Mouse (Mus musculus): ENCODE data around the gene Cdh4.

- TF ChIP-seq GATA1 (IDR thresholded peaks at IDR 0.05; ENCODE audit: low read length) (no peak), TAL1 (IDR thresholded peaks at IDR 0.05; ENCODE audit: low read length) (no peak)
These were observed 421.0 kb downstream of the Cdh4 start for GRCm38 (mm10) chr2:179863266-179863665.

All from erythroblast, embryonic 14.5 days (primary cell).